Mouse (Mus musculus): ENCODE measurements around the gene Adamts17. TPM values are rescaled to one million over a fixed set of nuclear protein-coding genes. Genes with fewer than 3 reads are reported as not detected.

The Adamts17 gene
- polyA plus RNA-seq, 1 experiment, result 0.55 TPM

DNA sequence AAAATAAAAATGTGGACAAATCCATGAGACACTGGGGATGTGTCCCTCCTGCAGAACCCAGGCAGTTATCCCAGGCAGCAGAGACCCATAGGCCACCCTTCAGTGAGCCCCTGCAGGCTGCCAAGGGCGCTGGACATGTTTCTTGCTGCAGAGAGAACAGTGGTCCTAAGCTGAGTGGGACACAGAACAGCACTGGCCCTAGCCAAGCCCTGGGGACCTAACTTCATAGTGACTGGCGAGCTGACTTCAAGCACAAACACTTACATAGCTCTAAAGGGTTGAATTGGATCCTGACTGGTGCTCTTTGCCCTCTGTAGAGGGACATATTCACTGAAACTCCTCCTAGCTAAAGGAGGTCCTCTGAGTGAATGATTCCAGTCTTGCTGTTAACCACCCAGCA lies 223.0 kb downstream of the Adamts17 start:
- H3K9ac ChIP-seq (ENCODE audit: low read depth, poor library complexity, severe bottlenecking), result no peak overlapping the region
- TF ChIP-seq EP300 (IDR thresholded peaks at IDR 0.05; ENCODE audit: insufficient read depth, low read depth, low read length) (no peak), CTCF (IDR thresholded peaks at IDR 0.05; ENCODE audit: low read depth, low read length) (no peak), POLR2A (IDR thresholded peaks at IDR 0.05; ENCODE audit: insufficient read depth, low read length) (no peak)

DNA sequence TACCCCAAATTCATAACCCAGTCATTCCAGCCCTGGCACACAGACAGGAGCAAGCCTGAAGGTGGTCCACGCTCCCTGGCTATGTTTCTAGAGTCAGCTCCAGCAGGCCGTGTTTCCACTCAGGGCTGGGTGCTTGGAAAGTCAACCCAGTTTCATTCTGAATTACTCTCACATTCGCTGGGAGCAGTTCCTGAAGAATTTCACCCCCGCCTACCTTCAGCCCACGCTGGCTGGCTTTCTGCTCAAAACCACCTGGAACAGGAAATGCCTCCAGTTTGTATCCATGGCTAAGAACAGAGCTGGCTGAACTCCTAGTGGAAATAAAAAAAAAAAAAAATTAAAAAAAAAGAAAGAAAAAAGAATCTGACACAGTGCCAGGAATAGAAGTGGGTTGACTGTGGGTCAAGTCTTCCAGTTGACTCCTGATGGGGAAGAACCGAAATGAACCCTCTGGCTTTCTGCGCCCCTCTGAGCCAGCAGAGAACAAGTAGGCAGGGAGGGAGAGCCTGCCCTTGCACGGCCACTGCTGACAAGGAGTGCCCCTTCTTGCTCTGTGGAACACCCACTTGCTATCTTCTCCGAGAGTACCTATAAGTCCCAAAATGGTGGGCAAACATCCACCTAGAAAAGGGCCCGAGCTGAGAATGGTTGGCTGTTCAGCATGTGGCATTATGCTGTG lies 225.2 kb downstream of the Adamts17 start:
- Histone ChIP-seq H3K27ac (ENCODE audit: insufficient read depth, low read length) (no peak overlapping the region), H3K27me3 (ENCODE audit: control insufficient read depth, insufficient read depth, low read length, poor library complexity, severe bottlenecking) (no peaks in the 10 kb centered on the region)
- TF ChIP-seq EP300 (IDR thresholded peaks at IDR 0.05; ENCODE audit: insufficient read depth, low read depth, low read length), result no peak
- no peak for TF ChIP-seq POLR2A (IDR thresholded peaks at IDR 0.05; ENCODE audit: insufficient read depth, low read length)
- no peak for TF ChIP-seq CTCF (IDR thresholded peaks at IDR 0.05; ENCODE audit: low read depth, low read length)

More for the DNA sequence above, 223.0 kb downstream of the Adamts17 start:
- Histone ChIP-seq H3K27ac (ENCODE audit: insufficient read depth, low read length) (no peak overlapping the region), H3K4me1 (ENCODE audit: control insufficient read depth, insufficient read depth, low read length) (no peaks in the 10 kb centered on the region), H3K9me3 (replicated peaks; ENCODE audit: control insufficient read depth, insufficient read depth, low read length, poor library complexity, severe bottlenecking) (no peaks in the 10 kb centered on the region), H3K27me3 (ENCODE audit: control insufficient read depth, insufficient read depth, low read length, poor library complexity, severe bottlenecking) (no peaks in the 10 kb centered on the region), H3K4me3 (ENCODE audit: low read depth, low read length) (no peak overlapping the region), H3K36me3 (ENCODE audit: control insufficient read depth, insufficient read depth, low read length, poor library complexity, severe bottlenecking) (no peaks in the 10 kb centered on the region)

DNA sequence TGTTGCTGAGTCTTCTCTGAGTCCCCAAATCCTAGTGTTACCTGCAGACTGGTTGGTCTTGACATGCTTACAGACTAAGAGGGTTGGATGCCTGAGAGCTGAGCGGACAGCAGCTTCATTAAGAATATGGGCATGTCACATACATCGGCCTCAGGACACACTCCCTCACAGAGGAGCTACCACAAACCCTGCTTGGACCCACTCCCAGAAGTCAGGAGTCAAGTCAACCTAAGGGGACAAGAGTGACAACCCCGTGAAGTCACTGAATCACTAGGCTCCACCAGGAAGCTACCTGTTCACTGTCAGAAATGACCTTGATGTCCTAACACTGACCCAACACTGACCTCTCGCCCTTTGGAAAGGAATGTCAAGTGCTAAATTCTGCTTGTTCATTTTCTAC lies 226.1 kb downstream of the Adamts17 start:
- TF ChIP-seq CTCF (IDR thresholded peaks at IDR 0.05; ENCODE audit: low read depth, low read length) (no peak), POLR2A (IDR thresholded peaks at IDR 0.05; ENCODE audit: insufficient read depth, low read length) (no peak), EP300 (IDR thresholded peaks at IDR 0.05; ENCODE audit: insufficient read depth, low read depth, low read length) (no peak)
- Histone ChIP-seq H3K27ac (ENCODE audit: insufficient read depth, low read length) (no peak overlapping the region), H3K36me3 (ENCODE audit: control insufficient read depth, insufficient read depth, low read length, poor library complexity, severe bottlenecking) (no peaks in the 10 kb centered on the region), H3K9me3 (replicated peaks; ENCODE audit: control insufficient read depth, insufficient read depth, low read length, poor library complexity, severe bottlenecking) (no peaks in the 10 kb centered on the region), H3K27me3 (ENCODE audit: control insufficient read depth, insufficient read depth, low read length, poor library complexity, severe bottlenecking) (no peaks in the 10 kb centered on the region), H3K9ac (ENCODE audit: low read depth, poor library complexity, severe bottlenecking) (no peak overlapping the region), H3K4me3 (ENCODE audit: low read depth, low read length) (no peak overlapping the region), H3K4me1 (ENCODE audit: control insufficient read depth, insufficient read depth, low read length) (no peaks in the 10 kb centered on the region)

More for the DNA sequence above, 225.2 kb downstream of the Adamts17 start:
- Histone ChIP-seq H3K36me3 (ENCODE audit: control insufficient read depth, insufficient read depth, low read length, poor library complexity, severe bottlenecking) (no peaks in the 10 kb centered on the region), H3K9me3 (replicated peaks; ENCODE audit: control insufficient read depth, insufficient read depth, low read length, poor library complexity, severe bottlenecking) (no peaks in the 10 kb centered on the region), H3K4me3 (ENCODE audit: low read depth, low read length) (no peak overlapping the region), H3K9ac (ENCODE audit: low read depth, poor library complexity, severe bottlenecking) (no peak overlapping the region), H3K4me1 (ENCODE audit: control insufficient read depth, insufficient read depth, low read length) (no peaks in the 10 kb centered on the region)

DNA sequence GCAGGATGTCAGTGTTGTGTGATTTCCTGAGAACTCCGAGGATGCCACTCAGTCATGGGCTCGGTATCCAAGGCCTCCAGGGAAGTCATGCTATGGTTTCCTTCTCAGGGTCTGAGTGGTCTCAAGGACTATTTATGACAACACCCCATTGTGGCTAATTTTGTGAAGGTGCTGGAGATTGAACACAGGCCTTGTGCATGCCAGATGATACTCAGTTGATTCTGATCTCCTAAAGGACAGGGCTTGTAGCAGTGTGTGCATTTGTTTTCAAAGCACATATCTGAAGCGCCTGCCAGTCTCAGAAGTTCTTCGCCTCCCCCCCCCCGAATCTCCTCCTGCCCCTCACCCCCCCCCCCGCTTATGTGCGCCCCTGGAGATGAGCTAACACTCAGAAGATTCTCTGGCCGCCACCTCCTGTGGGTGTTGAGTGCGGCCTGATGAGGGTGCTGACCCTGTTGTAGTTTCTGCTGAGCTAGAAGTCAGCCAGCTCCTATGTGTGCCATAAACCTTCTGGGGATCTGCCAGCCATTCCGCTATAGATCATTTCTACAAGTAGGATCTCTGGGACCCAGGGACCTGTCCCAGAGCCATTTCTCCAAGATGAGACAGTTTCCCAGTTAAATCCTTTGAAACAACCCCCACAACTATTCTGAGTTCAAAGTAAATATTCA lies 232.6 kb downstream of the Adamts17 start:
- H3K36me3 ChIP-seq (ENCODE audit: control insufficient read depth, insufficient read depth, low read length, poor library complexity, severe bottlenecking), result no peaks in the 10 kb centered on the region
- no peaks in the 10 kb centered on the region for H3K9me3 ChIP-seq (replicated peaks; ENCODE audit: control insufficient read depth, insufficient read depth, low read length, poor library complexity, severe bottlenecking)
- no peak overlapping the region for H3K27ac ChIP-seq (ENCODE audit: insufficient read depth, low read length)
- TF ChIP-seq EP300 (IDR thresholded peaks at IDR 0.05; ENCODE audit: insufficient read depth, low read depth, low read length), result no peak
- TF ChIP-seq POLR2A (IDR thresholded peaks at IDR 0.05; ENCODE audit: insufficient read depth, low read length), result no peak
- no peak for TF ChIP-seq CTCF (IDR thresholded peaks at IDR 0.05; ENCODE audit: low read depth, low read length)
- H3K27me3 ChIP-seq (ENCODE audit: control insufficient read depth, insufficient read depth, low read length, poor library complexity, severe bottlenecking), result no peaks in the 10 kb centered on the region
- no peak overlapping the region for H3K4me3 ChIP-seq (ENCODE audit: low read depth, low read length)
- no peak overlapping the region for H3K9ac ChIP-seq (ENCODE audit: low read depth, poor library complexity, severe bottlenecking)
- H3K4me1 ChIP-seq (ENCODE audit: control insufficient read depth, insufficient read depth, low read length), result no peaks in the 10 kb centered on the region

DNA sequence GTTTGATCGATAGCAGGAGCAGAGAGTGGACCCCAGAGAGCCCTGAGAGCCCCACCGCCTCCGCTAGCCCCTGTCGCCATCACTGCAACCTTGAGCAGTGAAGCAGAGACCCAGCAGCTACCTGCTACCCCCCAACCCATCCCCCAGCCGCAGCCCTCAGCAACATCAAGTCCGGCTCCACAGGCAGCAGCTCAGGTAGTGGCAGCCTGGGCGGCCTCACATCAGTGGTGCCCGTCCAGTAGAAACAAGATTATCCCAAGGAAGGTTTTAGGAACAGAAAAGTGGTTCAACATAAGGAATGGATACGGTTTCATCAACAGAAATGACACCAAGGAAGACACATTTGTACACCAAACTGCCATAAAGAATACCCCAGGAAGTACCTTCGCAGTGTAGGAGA lies 243.2 kb downstream of the Adamts17 start:
- Histone ChIP-seq H3K4me3 (ENCODE audit: low read depth, low read length) (no peak overlapping the region), H3K27ac (ENCODE audit: insufficient read depth, low read length) (no peak overlapping the region), H3K9ac (ENCODE audit: low read depth, poor library complexity, severe bottlenecking) (no peak overlapping the region), H3K36me3 (ENCODE audit: control insufficient read depth, insufficient read depth, low read length, poor library complexity, severe bottlenecking) (no peaks in the 10 kb centered on the region), H3K9me3 (replicated peaks; ENCODE audit: control insufficient read depth, insufficient read depth, low read length, poor library complexity, severe bottlenecking) (no peaks in the 10 kb centered on the region), H3K4me1 (ENCODE audit: control insufficient read depth, insufficient read depth, low read length) (no peaks in the 10 kb centered on the region), H3K27me3 (ENCODE audit: control insufficient read depth, insufficient read depth, low read length, poor library complexity, severe bottlenecking) (no peaks in the 10 kb centered on the region)
- TF ChIP-seq CTCF (IDR thresholded peaks at IDR 0.05; ENCODE audit: low read depth, low read length) (no peak), EP300 (IDR thresholded peaks at IDR 0.05; ENCODE audit: insufficient read depth, low read depth, low read length) (no peak), POLR2A (IDR thresholded peaks at IDR 0.05; ENCODE audit: insufficient read depth, low read length) (no peak)

DNA sequence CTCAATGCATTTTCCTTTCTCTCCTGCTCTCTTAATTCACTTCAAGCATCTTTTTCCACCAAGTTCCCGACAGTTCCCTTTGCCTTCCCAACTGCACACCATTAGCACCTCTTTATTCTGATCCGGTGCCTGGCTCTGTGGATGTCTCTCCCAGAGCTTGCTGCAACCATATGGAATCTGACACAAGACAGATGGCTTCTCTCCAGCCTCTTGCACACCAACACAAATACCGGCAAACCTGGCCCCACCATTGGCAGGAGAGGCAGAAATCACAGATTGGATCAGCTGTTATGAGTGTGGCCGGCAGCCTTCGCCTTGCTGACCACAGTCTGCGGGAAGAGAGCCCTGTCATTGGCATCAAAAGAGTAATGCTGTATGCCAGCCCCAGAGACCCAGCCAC lies 248.2 kb downstream of the Adamts17 start:
- Histone ChIP-seq H3K4me3 (ENCODE audit: low read depth, low read length) (no peak overlapping the region), H3K36me3 (ENCODE audit: control insufficient read depth, insufficient read depth, low read length, poor library complexity, severe bottlenecking) (no peaks in the 10 kb centered on the region), H3K27me3 (ENCODE audit: control insufficient read depth, insufficient read depth, low read length, poor library complexity, severe bottlenecking) (no peaks in the 10 kb centered on the region), H3K9ac (ENCODE audit: low read depth, poor library complexity, severe bottlenecking) (no peak overlapping the region), H3K4me1 (ENCODE audit: control insufficient read depth, insufficient read depth, low read length) (no peaks in the 10 kb centered on the region), H3K9me3 (replicated peaks; ENCODE audit: control insufficient read depth, insufficient read depth, low read length, poor library complexity, severe bottlenecking) (no peaks in the 10 kb centered on the region), H3K27ac (ENCODE audit: insufficient read depth, low read length) (no peak overlapping the region)
- TF ChIP-seq POLR2A (IDR thresholded peaks at IDR 0.05; ENCODE audit: insufficient read depth, low read length) (no peak), EP300 (IDR thresholded peaks at IDR 0.05; ENCODE audit: insufficient read depth, low read depth, low read length) (no peak), CTCF (IDR thresholded peaks at IDR 0.05; ENCODE audit: low read depth, low read length) (no peak)

Measured in ES-Bruce4 (cell line).